In the genomic region with DNA sequence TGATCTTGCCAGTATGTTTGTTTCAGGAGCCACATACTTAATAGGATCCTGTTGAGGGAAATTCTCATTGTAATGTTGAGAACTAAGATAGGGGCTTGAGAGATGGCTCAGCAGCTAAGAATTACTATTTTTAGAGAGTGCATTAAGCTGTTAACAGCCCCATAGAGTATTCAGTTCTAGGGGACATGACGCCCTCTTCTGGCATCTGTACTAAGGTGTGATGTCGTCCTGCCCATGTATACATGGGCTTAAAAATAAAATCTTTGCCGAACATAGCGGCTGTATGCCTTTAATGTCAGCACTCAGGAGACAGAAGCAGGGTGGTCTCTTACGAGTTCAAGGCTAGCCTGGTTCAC, we compare ENCODE assay signal across 8 mouse cellular contexts. TPM values are rescaled to one million over a fixed set of nuclear protein-coding genes. Genes with fewer than 3 reads are reported as not detected.
DNase-seq lines count a peak whose midpoint lies in the region; ATAC-seq and TF ChIP-seq lines count a peak whose summit lies in the region.

No protein-coding gene starts in this region.

- peak overlapping the region; percentile 99 for H3K27ac ChIP-seq in gastrocnemius, adult 2 months
- H3K27ac ChIP-seq in CH12.LX (ENCODE audit: insufficient read depth, low read depth) (no peak overlapping the region), macrophage (no peak overlapping the region)
- peak overlapping the region; percentile 97; the same call in 1 of the 2 replicates for H3K27ac ChIP-seq in forebrain, embryonic 15.5 days (replicated peaks)

- H3K36me3 ChIP-seq in CH12.LX (replicated peaks in 1 of 2; ENCODE audit: control insufficient read depth in 1 of 2, insufficient read depth in 1 of 2, low read length in 1 of 2): peaks cover 8 to 16% of the 10 kb centered on the region in 2 experiments
- H3K36me3 ChIP-seq in forebrain, embryonic 15.5 days: peaks cover 3% of the 10 kb centered on the region
- H3K36me3 ChIP-seq in macrophage (ENCODE audit: inconsistent target): 0 out of 2 replicates have a peak, but pooled peaks cover 10% of the 10 kb centered on the region

- intact Hi-C loops in gastrocnemius, adult 2 months (cut with DNase I): loop anchor here (2.0 kb wide), 1 partner anchor 48 kb away; no protein-coding TSS in a partner anchor
- intact Hi-C loops in gastrocnemius, postnatal 14 days (cut with DNase I; ENCODE audit: low total_unique reads): no loop called here

- no peak overlapping the region for H3K4me2 ChIP-seq in CH12.LX (ENCODE audit: insufficient read depth, low read depth, poor library complexity, severe bottlenecking)
- H3K4me2 ChIP-seq in forebrain, embryonic 15.5 days (replicated peaks): peak overlapping the region; percentile 80

- dilution Hi-C loops in CH12.LX (cut with MboI; ENCODE audit: extremely low pct_ligation_motif_present, extremely low pct_unique_long_range_greater_than_20kb, low sequenced_read_pairs): no loop called here

- TF ChIP-seq CTCF in gastrocnemius, adult 2 months (IDR thresholded peaks at IDR 0.05): peak; percentile 41; the same call in 1 of the 2 replicates
- TF ChIP-seq CTCF in CH12.LX (conservative IDR thresholded peaks at IDR 0.05 in 1 of 2, IDR thresholded peaks at IDR 0.05 in 1 of 2; ENCODE audit: low read depth in 2 of 2, low read length in 2 of 2): peak in 1 of 2 experiments; percentile 56; a peak in 3 of 4 replicates

- in situ Hi-C loops in CH12.LX (cut with MboI; ENCODE audit: low pct_ligation_motif_present, low pct_unique_long_range_greater_than_20kb, low sequenced_read_pairs): no loop called here

- TF ChIP-seq POLR2A in CH12.LX (IDR thresholded peaks at IDR 0.05; ENCODE audit: low read depth, low read length): no peak; the same call in 1 of the 2 replicates

- no peaks in the 10 kb centered on the region for H3K27me3 ChIP-seq in CH12.LX (replicated peaks)
- H3K27me3 ChIP-seq in forebrain, embryonic 15.5 days: no peaks in the 10 kb centered on the region

- no peak for DNase-seq in gastrocnemius, adult 2 months
- no peak for DNase-seq in gastrocnemius, postnatal 14 days
- DNase-seq in CH12.LX (ENCODE audit: extremely low read depth): no peak
- no peak for DNase-seq in layer of hippocampus, postnatal 25 days (ENCODE audit: extremely low spot score in 1 of 2, low spot score in 1 of 2)
- no peak for DNase-seq in layer of hippocampus, postnatal 10 days (ENCODE audit: low spot score in 2 of 2)
- no peak for DNase-seq in thymus, postnatal 36 days

- H3K79me2 ChIP-seq in CH12.LX (replicated peaks; ENCODE audit: control insufficient read depth, extremely low read depth, insufficient read depth, poor library complexity, severe bottlenecking) (peaks cover 23% of the 10 kb centered on the region), macrophage (ENCODE audit: inconsistent target) (peaks cover 39% of the 10 kb centered on the region)

- no peaks in the 10 kb centered on the region for H3K9me3 ChIP-seq in CH12.LX (replicated peaks; ENCODE audit: low read length)
- no peaks in the 10 kb centered on the region for H3K9me3 ChIP-seq in forebrain, embryonic 15.5 days

- H3K4me1 ChIP-seq in CH12.LX (ENCODE audit: control insufficient read depth in 1 of 2, insufficient read depth in 2 of 2): peaks cover 0 to 20% of the 10 kb centered on the region in 2 experiments; a peak in 2 of 4 replicates
- H3K4me1 ChIP-seq in forebrain, embryonic 15.5 days: peaks cover 17% of the 10 kb centered on the region

- H3K4me3 ChIP-seq in gastrocnemius, adult 2 months: peak overlapping the region; percentile 96
- peak overlapping the region; percentile 43 to 91 (median 90) for H3K4me3 ChIP-seq in CH12.LX (replicated peaks in 1 of 3; ENCODE audit: low read depth in 2 of 3, low read length in 2 of 3, poor library complexity in 1 of 3)
- peak overlapping the region; percentile 90 for H3K4me3 ChIP-seq in forebrain, embryonic 15.5 days
- peak overlapping the region; percentile 27 for H3K4me3 ChIP-seq in macrophage (ENCODE audit: inconsistent target)

- H3K9ac ChIP-seq in CH12.LX (ENCODE audit: insufficient read depth, low read depth): no peak overlapping the region
- H3K9ac ChIP-seq in forebrain, embryonic 15.5 days (replicated peaks): no peak overlapping the region

- no peak for TF ChIP-seq EP300 in CH12.LX (IDR thresholded peaks at IDR 0.05; ENCODE audit: low read length)

- peak; percentile 26 for TF ChIP-seq RAD21 in CH12.LX (IDR thresholded peaks at IDR 0.05; ENCODE audit: low read depth, low read length)

- no peak for ATAC-seq in forebrain, embryonic 15.5 days (replicated peaks)

- WGBS in forebrain, embryonic 15.5 days: 4% methylated on average over 5 of the region's 5 CpGs
- WGBS in macrophage (ENCODE audit: missing documents): 6% methylated on average over 5 of the region's 5 CpGs

TF ChIP-seq in CH12.LX, 34 proteins besides CTCF, POLR2A, EP300 and RAD21:
- no peak for TF ChIP-seq TBP (conservative IDR thresholded peaks at IDR 0.05; ENCODE audit: low read depth, low read length)
- TF ChIP-seq MEF2A (IDR thresholded peaks at IDR 0.05; ENCODE audit: borderline replicate concordance, low read depth, low read length): peak; percentile 54; the same call in 1 of the 2 replicates
- TF ChIP-seq CHD1 (IDR thresholded peaks at IDR 0.05; ENCODE audit: low read depth, low read length): no peak
- TF ChIP-seq ZMIZ1 (IDR thresholded peaks at IDR 0.05; ENCODE audit: low read depth, low read length): no peak
- 0 out of 2 replicates have a peak, but pooled peaks have one; percentile 0 for TF ChIP-seq NRF1 (IDR thresholded peaks at IDR 0.05; ENCODE audit: low read depth, low read length)

RNA-seq across cellular contexts. Expression of gene Whamm, which starts 0.3 kb away (rescaled TPM):
- total RNA-seq in gastrocnemius, adult 2 months (2021): 10 to 100 TPM in 1 of 2 experiments, 1 to 10 TPM in 1; 6.9 to 11.2 TPM
- 1 to 10 TPM; 4.8 to 5.7 TPM for total RNA-seq in gastrocnemius, postnatal 14 days (2021)
- total RNA-seq in CH12.LX (2012; rRNA removed): 9.7 and 13.3 TPM in 2 replicates
- total RNA-seq in CH12.LX (2014; rRNA removed): 5.2 and 5.4 TPM in 2 replicates
- polyA plus RNA-seq in CH12.LX (2012; ENCODE audit: insufficient read length, low read depth): 11.2 and 13.3 TPM in 2 replicates
- polyA plus RNA-seq in forebrain, embryonic 15.5 days (2015; fragmentation: Nextera tagmentation; extraction: Ambion mirVana): 5.7 and 7.6 TPM in 2 replicates
- 10 to 100 TPM; 14.8 to 73.4 (median 31.5) TPM for total RNA-seq in macrophage (2018; cell fraction: chromatin; rRNA removed)
- 10 to 100 TPM in 14 of 26 experiments, 1 to 10 TPM in 12; 6.3 to 19.2 (median 12.1) TPM for total RNA-seq in macrophage (2018; cell fraction: cytosol; rRNA removed)
- total RNA-seq in macrophage (2018; cell fraction: nucleus; rRNA removed): 10 to 100 TPM; 13.8 to 74.9 (median 26.5) TPM
- polyA plus RNA-seq in macrophage (2018): 7.0 to 9.1 TPM (median 8.4 TPM) in 3 replicates
- 10 to 100 TPM; 14.4 to 20.3 TPM for total RNA-seq in layer of hippocampus, postnatal 25 days (2021)
- total RNA-seq in layer of hippocampus, postnatal 10 days (2021): 10 to 100 TPM; 15.3 to 19.9 TPM

RNA-seq across cellular contexts. Expression of gene Fsd2, which starts 4.0 kb away (rescaled TPM):
- total RNA-seq in gastrocnemius, adult 2 months (2021): 100 to 1,000 TPM; 311 to 349 TPM
- total RNA-seq in gastrocnemius, postnatal 14 days (2021): 100 to 1,000 TPM; 204 to 220 TPM
- total RNA-seq in CH12.LX (2012; rRNA removed) (1.2 and 1.6 TPM in 2 replicates), CH12.LX (2014; rRNA removed) (0.18 and 0.26 TPM in 2 replicates)
- polyA plus RNA-seq in CH12.LX (2012; ENCODE audit: insufficient read length, low read depth) (0.54 and 0.56 TPM in 2 replicates), macrophage (2018) (0.18 to 0.30 TPM (median 0.22 TPM) in 3 replicates)
- 0.31 and 0.34 TPM in 2 replicates for polyA plus RNA-seq in forebrain, embryonic 15.5 days (2015; fragmentation: Nextera tagmentation; extraction: Ambion mirVana)
- total RNA-seq in macrophage (2018; cell fraction: chromatin; rRNA removed): under 1 TPM in 8 of 26 experiments, not detected in 18; 0.16 to 0.49 (median 0.22) TPM
- total RNA-seq in macrophage (2018; cell fraction: cytosol; rRNA removed): under 1 TPM in 25 of 26 experiments, not detected in 1; 0.05 to 0.24 (median 0.15) TPM
- total RNA-seq in macrophage (2018; cell fraction: nucleus; rRNA removed): under 1 TPM in 7 of 26 experiments, not detected in 19; 0.14 to 0.40 (median 0.17) TPM
- total RNA-seq in layer of hippocampus, postnatal 25 days (2021): under 1 TPM; 0.23 to 0.34 TPM
- total RNA-seq in layer of hippocampus, postnatal 10 days (2021): under 1 TPM; 0.11 to 0.25 TPM

Comparison
In these comparisons a context has a peak if more than half of its experiments do, and no peak if none do; other contexts are left out.
1. H3K27ac ChIP-seq: peak in gastrocnemius, adult 2 months (single experiment) and forebrain, embryonic 15.5 days (single experiment); none in CH12.LX (single experiment) and macrophage (single experiment).
2. H3K4me3 ChIP-seq: peak in every context shown above with its lines; median percentile 96 in gastrocnemius, adult 2 months; 90 in CH12.LX; 90 in forebrain, embryonic 15.5 days; 27 in macrophage.
3. RNA of gene Fsd2, which starts 4.0 kb away (total RNA-seq): 311 to 349 TPM in gastrocnemius, adult 2 months and 204 to 220 TPM in gastrocnemius, postnatal 14 days; 0.18 to 1.6 TPM in CH12.LX, 0.23 to 0.34 TPM in layer of hippocampus, postnatal 25 days and 0.11 to 0.25 TPM in layer of hippocampus, postnatal 10 days; every median in the first group is over 10 times any median in the second.